Mouse (Mus musculus): ENCODE measurements around the gene Rap1gap2.
A peak's percentile ranks its signal among the peaks of the same experiment; 100 is the strongest.

Gene Rap1gap2

DNA sequence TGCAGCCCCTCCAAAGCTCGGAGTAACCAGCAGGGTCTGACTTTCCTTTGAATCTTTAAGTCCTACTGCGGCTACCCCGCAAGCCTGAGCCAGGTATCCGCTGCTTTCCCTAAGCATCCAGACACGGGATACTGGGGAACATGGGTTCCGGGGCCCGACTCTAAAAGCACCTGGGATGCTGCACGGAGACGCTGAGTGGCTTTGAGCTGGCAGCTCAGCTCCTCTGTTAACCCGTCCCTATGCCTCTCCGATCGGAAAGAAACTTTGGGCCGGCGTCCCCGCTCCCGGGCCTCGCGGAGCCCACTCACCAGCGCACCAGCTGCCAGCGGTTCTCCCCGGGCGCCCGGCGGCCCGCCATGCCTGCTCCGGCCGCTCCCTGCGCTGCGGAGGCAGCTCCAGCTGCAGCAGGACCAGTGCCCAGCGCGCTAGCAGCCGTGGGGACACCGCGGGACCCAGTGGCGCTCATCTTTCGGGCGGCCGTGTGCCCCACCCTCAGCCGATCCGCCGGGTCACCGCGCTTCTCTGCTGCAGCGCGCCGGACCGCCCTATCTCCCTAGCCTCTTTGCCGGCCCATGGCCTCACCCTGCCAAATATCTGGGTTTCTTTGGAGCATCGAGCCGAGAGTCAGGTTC lies at the start of gene Rap1gap2:
Gene Rap1gap2 (minus strand): TSS at position 371 of the 632 bp plus-strand sequence.
- DNase-seq (ENCODE audit: low read depth, low spot score), result no peak

GRCm38 (mm10) chr11:74660336-74660735 lies 49.6 kb upstream of the Rap1gap2 start:
- no peak for DNase-seq (ENCODE audit: low read depth, low spot score)

- DNase-seq (ENCODE audit: low read depth, low spot score), result no peak
Observed at GRCm38 (mm10) chr11:74655941-74656340, 45.2 kb upstream of the Rap1gap2 start.

DNA sequence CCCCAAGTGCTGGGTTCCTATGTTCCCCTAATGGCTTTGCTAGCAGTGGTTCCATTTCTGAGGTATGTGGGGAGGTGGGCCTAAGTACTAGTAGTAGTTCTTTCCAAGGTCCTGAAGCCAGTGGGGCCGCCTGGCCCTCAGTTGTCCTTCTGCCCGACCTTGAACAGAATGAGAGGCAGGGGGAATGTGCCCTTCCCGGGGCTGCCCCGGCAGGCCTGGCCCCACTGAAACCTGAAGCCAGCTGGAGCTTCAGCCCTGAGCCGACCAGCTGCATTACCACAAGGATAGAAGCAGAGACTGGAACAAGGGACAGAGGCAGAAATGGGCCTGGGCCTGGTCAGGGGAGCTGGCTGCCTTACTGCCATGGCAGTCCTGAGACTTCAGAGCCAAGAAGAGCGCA lies 42.7 kb upstream of the Rap1gap2 start:
- DNase-seq (ENCODE audit: low read depth, low spot score), result no peak

DNA sequence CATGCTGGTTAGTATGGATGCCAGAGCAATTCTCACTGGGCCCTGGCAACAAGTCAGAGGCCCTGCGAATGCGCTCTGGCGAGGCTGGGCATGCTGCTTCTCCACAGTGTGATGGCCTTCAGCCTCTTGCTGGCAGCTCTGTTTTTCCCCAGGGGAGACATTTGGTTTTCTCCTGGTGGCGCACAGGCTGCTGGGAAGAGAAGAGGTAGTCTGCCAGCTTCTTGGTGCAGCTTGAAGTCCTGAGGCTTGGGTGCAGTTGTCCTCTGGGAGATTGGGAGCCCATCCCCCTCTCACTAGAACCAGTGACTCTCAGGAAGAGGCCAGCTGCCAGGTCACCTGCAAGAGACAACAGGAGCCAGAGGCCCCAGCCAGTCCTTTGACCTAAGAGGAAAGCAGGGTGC lies 42.1 kb upstream of the Rap1gap2 start:
- DNase-seq (ENCODE audit: low read depth, low spot score), result no peak

DNA sequence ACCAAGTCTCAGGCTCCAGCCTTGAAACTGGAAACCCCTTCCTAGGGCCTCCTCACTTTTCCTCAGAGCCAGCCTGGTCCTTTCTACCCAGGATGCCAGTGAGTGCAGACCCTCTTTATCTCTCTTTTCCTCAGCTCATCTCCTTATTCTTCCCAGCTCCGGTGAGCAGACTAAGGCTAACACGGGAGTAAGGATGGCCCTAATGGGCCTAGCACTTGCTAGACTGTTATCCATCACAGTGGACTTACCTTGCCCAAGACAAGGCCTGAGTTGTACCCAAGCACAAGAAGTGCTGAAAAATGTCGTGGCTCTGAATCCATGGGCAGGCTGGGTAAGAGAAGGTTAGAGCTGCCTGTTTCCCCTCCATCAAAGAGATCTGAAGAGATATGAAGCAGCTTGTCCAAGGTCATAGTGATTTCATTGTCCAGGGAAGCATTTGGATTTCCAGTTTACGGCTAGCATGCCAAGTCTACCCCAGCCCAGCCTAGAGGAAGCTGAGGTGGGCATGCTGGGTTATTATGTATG lies 39.9 kb upstream of the Rap1gap2 start:
- DNase-seq (ENCODE audit: low read depth, low spot score), result no peak

- DNase-seq (ENCODE audit: low read depth, low spot score), result no peak
Observed at GRCm38 (mm10) chr11:74649647-74650551, 39.2 kb upstream of the Rap1gap2 start.

- DNase-seq (ENCODE audit: low read depth, low spot score), result peak; percentile 93
Observed at GRCm38 (mm10) chr11:74649095-74649646, 38.5 kb upstream of the Rap1gap2 start, which contains the start of gene Cluh. TSS of gene Cluh (plus strand) at chr11:74649495.

DNA sequence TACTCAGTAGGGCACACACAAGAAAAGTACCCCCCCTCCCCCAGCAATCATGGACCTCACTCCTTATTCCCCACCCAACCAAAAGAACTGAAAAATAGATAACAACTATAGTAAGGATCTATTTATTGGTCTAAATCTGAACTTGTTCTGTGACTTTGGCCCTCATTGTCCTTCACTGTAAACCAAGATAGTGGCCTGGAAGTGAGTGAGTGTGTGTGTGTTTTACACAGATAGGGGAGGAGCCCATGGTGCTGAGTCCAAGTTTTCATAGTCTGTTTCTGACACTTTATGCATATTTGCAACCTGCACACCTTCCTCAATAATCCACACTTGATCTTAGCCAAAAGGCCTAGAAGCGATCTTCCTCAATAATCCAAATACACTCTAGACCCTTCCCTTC lies 38.0 kb upstream of the Rap1gap2 start:
- DNase-seq (ENCODE audit: low read depth, low spot score), result no peak

GRCm38 (mm10) chr11:74647966-74648365 lies 37.3 kb upstream of the Rap1gap2 start:
- no peak for DNase-seq (ENCODE audit: low read depth, low spot score)

- DNase-seq (ENCODE audit: low read depth, low spot score), result no peak
Observed at GRCm38 (mm10) chr11:74639628-74640027, 28.9 kb upstream of the Rap1gap2 start.

DNA sequence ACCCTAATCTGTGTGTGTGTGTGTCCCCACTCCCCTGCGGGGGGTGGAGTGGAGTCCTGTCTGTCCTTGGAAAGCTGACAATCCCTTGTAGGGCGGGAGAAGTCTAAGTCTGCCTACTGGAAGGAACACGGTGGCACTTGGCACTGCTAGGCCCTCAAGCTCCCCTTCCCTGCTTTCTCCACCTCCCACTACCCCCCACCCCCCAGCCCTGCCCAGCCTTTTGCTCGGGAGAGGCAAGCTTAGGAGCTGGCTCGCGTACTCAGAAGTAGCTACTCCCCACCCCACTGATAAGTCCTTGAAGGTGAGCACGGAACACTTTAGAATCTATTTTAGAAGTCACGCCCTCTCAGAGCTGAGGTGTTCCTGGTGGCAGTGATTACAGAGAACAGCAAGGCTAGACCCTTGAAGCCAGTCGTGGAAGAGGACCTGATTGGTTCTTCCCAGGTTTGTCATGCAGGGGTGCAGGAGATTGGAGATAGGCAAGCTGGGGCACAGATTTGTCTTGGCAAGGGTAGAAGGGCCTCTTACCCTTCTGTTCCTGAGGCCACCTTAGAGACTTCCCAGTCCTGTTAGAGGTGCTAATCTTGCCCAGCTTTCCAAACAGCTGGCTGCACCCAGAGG lies 28.2 kb upstream of the Rap1gap2 start:
- DNase-seq (ENCODE audit: low read depth, low spot score), result no peak

DNA sequence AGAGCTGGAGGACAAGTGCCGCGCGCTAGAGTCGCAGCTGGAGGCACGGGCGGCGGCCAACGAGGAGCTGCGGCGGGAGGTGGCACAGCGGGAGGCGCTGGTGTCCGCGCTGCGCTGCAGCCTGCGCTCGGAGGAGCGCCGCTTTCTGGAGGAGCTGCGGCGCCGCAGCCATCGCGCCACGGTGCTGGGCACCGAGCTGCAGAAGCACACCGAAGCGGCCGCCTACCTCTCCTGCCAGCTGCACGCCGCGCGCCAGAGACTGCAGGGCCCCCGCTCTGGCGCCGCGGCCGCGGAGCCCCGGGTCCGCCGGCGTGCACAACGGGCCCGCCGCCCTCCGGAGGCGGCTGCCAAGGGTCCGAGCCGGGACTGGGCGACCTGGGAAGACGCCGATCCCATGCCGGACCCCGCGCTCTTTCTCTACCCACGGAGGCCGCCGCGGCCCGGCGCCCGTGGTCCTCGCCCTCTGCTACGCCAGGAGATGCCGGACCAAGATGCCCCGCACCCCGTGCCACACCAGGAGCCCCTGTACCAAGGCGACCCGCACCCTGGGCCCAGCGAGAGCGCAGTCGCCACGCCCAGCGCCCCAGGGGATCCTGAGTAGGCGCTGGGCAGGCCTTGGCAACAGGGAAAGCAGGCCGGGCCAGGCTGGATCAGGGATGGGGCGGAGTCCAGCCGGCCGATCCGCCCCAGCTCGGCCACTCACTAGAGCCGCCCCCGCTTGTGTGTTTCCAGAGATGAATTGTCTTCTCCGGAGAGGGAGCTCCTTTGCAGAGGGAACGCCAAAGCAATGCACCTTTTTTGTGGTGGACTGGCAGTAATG lies 27.5 kb upstream of the Rap1gap2 start:
- peak; percentile 58 for DNase-seq (ENCODE audit: low read depth, low spot score)

- DNase-seq (ENCODE audit: low read depth, low spot score), result no peak
Observed at GRCm38 (mm10) chr11:74637486-74637885, 26.8 kb upstream of the Rap1gap2 start.

DNA sequence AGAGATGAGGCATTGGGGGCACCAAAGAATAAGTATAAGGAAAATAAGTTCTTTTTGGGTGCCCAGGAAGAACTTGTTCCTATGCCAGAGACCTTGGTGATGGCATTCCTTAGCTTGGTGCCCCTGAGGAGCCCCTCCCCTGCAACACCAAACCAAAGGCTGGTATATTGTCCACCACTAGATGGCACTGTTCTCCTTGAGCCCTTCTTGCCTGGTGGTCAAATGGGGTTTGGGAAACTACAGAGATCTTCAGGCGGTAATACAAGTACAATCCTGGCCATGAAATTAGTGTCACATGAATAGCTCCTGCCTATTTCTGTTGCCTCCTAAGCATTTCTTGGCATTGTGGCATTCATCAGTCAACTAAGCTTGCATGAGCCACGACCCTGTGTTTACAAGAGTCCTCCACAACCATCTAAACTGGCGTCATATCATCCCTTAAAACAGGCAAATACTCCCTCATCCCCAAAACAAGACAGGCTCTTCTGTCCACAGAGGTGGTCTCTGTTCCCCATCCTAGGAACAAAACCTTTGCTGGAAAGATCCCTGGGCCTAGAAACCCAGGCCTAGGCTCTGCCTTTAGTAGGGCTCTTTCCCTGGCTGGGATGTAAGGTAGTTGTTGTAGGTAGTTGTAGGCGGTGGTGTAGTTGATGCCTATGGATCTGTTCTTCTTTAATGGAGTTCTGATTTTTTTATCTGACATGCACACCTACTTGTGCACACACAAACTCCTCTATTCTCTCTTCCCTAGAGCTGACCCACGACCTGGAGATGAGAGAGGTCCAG lies 24.0 kb upstream of the Rap1gap2 start:
- DNase-seq (ENCODE audit: low read depth, low spot score), result peak; percentile 84

GRCm38 (mm10) chr11:74631880-74632789 lies 21.4 kb upstream of the Rap1gap2 start:
- DNase-seq (ENCODE audit: low read depth, low spot score), result no peak

DNA sequence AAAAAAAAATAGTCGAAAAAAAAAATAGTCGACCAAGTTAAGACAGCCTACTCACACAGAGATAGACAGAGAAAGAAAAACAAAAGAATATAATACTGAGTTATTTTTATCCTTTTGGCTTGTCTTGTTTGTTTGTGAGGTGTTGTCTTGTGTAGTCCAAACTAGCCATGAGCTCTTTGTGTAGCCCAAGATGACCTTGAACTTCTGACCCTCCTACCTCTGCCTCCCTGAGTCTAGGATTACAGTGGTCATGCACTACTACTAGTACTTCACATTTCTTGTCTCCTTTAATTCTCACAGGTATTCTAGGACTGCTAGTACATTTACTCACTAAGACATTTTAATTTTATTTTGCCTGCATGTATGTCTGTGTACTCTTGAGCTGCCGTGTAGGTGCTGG lies 16.8 kb upstream of the Rap1gap2 start:
- no peak for DNase-seq (ENCODE audit: low read depth, low spot score)

DNA sequence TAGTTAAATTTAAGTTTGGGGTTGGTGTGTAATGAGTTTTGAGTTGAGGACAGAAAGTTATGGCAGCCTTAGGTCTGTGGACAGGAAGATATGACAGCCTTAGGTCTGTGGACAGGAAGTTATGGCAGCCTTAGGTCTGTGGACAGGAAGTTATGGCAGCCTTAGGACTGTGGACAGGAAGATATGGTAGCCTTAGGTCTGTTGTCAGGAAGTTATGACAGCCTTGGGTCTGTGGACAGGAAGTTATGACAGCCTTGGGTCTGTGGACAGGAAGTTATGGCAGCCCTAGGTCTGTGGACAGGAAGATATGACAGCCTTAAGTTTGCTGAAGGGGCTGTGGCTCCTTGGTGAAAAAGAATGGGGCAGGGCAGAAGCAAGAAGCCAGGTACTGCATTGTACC lies 14.6 kb upstream of the Rap1gap2 start:
- no peak for DNase-seq (ENCODE audit: low read depth, low spot score)

DNA sequence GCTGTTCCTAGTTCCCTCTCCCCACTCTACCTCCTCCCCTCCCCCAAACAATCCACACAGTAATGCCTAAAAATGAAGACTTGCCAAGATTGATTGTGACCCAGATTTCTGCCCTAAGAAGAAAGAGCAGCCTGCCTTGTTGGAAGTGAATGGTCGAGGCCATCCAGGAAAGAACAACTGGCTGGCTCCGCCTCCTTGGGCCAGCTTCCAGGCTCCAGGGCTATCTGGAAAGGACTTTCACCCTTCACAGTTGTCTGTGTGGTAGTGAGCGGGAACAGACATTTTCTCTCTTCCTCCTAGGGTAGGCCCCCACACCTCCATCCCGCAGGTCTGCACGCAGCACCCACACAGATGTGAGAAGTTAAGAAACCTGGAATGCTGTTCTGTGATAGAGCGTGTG lies 13.0 kb upstream of the Rap1gap2 start:
- no peak for DNase-seq (ENCODE audit: low read depth, low spot score)
